Mouse (Mus musculus) ES-Bruce4 (cell line): ENCODE measurements around the gene Rpl7l1.

Source experiments
- CTCF ChIP-seq: IDR thresholded peaks from one replicate; pipeline ENCODE4 v1.8.1; 2011; ENCODE audit warnings: low read depth, low read length
- EP300 ChIP-seq: IDR thresholded peaks from 2 replicates; pipeline ENCODE4 v1.6.1; 2011; ENCODE audit warnings: low read depth, low read length; ENCODE audit not compliant: insufficient read depth
- POLR2A ChIP-seq: IDR thresholded peaks from one replicate; pipeline ENCODE4 v1.8.1; 2011; ENCODE audit warnings: low read length; ENCODE audit not compliant: insufficient read depth

DNA sequence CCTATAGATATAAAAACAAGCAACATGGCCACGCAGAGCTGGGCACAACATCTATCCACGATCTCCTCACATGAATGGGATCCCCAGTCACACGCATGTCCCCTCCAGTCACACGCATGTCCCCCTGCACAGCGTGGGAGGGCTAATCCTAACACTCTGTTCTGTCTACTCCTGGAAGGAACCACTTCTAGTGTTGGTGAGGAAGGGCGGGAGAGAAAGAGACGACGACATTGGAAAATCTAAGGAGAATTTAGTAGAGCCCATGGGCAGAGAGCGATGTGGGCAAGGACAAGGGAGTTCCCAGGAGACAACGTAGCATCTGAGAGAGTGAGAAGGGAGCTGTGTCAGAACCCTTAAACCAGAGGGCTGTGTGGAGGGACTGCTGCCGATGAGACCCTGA lies 11.9 kb downstream of the Rpl7l1 start:
- TF ChIP-seq EP300: no peak
- TF ChIP-seq CTCF: no peak
- no peak for TF ChIP-seq POLR2A
